Mouse (Mus musculus) ES-Bruce4 (cell line): Measurements from ENCODE around the gene Slc13a3. TPM values are rescaled to one million over a fixed set of nuclear protein-coding genes. Genes with fewer than 3 reads are reported as not detected.

ENCODE experiments used
- H3K27ac ChIP-seq: 2 replicates; pipeline ENCODE4 v1.5.1; 2012; ENCODE audit warnings: low read length, inconsistent platforms; ENCODE audit not compliant: insufficient read depth
- H3K27me3 ChIP-seq: 2 replicates; pipeline ENCODE4 v1.6.1; 2012; ENCODE audit warnings: mild to moderate bottlenecking, low read length, inconsistent platforms; ENCODE audit not compliant: control insufficient read depth, poor library complexity, insufficient read depth, severe bottlenecking
- H3K36me3 ChIP-seq: 2 replicates; pipeline ENCODE4 v1.6.1; 2012; ENCODE audit warnings: inconsistent platforms, mild to moderate bottlenecking, low read length, moderate library complexity; ENCODE audit not compliant: control insufficient read depth, poor library complexity, insufficient read depth, severe bottlenecking
- H3K4me1 ChIP-seq: one replicate; pipeline ENCODE4 v1.8.1; 2011; ENCODE audit warnings: low read length; ENCODE audit not compliant: control insufficient read depth, insufficient read depth
- H3K4me3 ChIP-seq: 2 replicates; pipeline ENCODE4 v1.5.1; 2011; ENCODE audit warnings: low read depth, mild to moderate bottlenecking, low read length
- H3K9ac ChIP-seq: 2 replicates; pipeline ENCODE4 v1.6.1; 2012; ENCODE audit warnings: low read depth, mild to moderate bottlenecking, inconsistent platforms; ENCODE audit not compliant: poor library complexity, severe bottlenecking
- H3K9me3 ChIP-seq: replicated peaks from 2 replicates; pipeline ENCODE4 v1.6.1; 2012; ENCODE audit warnings: mild to moderate bottlenecking, low read length, inconsistent platforms; ENCODE audit not compliant: control insufficient read depth, poor library complexity, insufficient read depth, severe bottlenecking
- CTCF ChIP-seq: IDR thresholded peaks from one replicate; pipeline ENCODE4 v1.8.1; 2011; ENCODE audit warnings: low read depth, low read length
- EP300 ChIP-seq: IDR thresholded peaks from 2 replicates; pipeline ENCODE4 v1.6.1; 2011; ENCODE audit warnings: low read depth, low read length; ENCODE audit not compliant: insufficient read depth
- POLR2A ChIP-seq: IDR thresholded peaks from one replicate; pipeline ENCODE4 v1.8.1; 2011; ENCODE audit warnings: low read length; ENCODE audit not compliant: insufficient read depth
- polyA plus RNA-seq: library from polyadenylated mRNA; stranded (reverse); fragments of >200 nt; gene quantifications from 2 replicates; pipeline ENCODE4 v1.2.4, GENCODE M21; 2011; ENCODE audit warnings: low read depth; ENCODE audit not compliant: missing spikeins, insufficient read depth, insufficient read length

Slc13a3 gene
- polyA plus RNA-seq, 1 experiment = not detected

- H3K4me3 ChIP-seq = no peak overlapping the region
- TF ChIP-seq POLR2A (no peak), EP300 (no peak), CTCF (no peak)
- H3K27me3 ChIP-seq = no peaks in the 10 kb centered on the region; the same call in 1 of the 2 replicates
- no peaks in the 10 kb centered on the region for H3K36me3 ChIP-seq
- H3K9ac ChIP-seq = no peak overlapping the region
- H3K9me3 ChIP-seq = no peaks in the 10 kb centered on the region
- H3K4me1 ChIP-seq = no peaks in the 10 kb centered on the region
- H3K27ac ChIP-seq = no peak overlapping the region
These were observed 28.2 kb downstream of the Slc13a3 start for GRCm38 (mm10) chr2:165444861-165445260.

- H3K9ac ChIP-seq = no peak overlapping the region
- no peaks in the 10 kb centered on the region for H3K36me3 ChIP-seq
- H3K27me3 ChIP-seq = no peaks in the 10 kb centered on the region; the same call in 1 of the 2 replicates
- H3K27ac ChIP-seq = no peak overlapping the region
- no peak overlapping the region for H3K4me3 ChIP-seq
- no peak for TF ChIP-seq CTCF
- no peaks in the 10 kb centered on the region for H3K9me3 ChIP-seq
- no peaks in the 10 kb centered on the region for H3K4me1 ChIP-seq
These were observed 30.0 kb downstream of the Slc13a3 start for GRCm38 (mm10) chr2:165442981-165443380.

- Histone ChIP-seq H3K27ac (no peak overlapping the region), H3K9me3 (no peaks in the 10 kb centered on the region), H3K9ac (no peak overlapping the region), H3K36me3 (no peaks in the 10 kb centered on the region), H3K27me3 (no peaks in the 10 kb centered on the region; the same call in 1 of the 2 replicates), H3K4me3 (no peak overlapping the region), H3K4me1 (no peaks in the 10 kb centered on the region)
- TF ChIP-seq EP300 = no peak
These were observed 31.4 kb downstream of the Slc13a3 start for GRCm38 (mm10) chr2:165441613-165442012.

- TF ChIP-seq EP300 (no peak), POLR2A (no peak), CTCF (no peak)
- Histone ChIP-seq H3K27me3 (no peaks in the 10 kb centered on the region), H3K36me3 (no peaks in the 10 kb centered on the region), H3K4me1 (no peaks in the 10 kb centered on the region), H3K9me3 (no peaks in the 10 kb centered on the region), H3K9ac (no peak overlapping the region), H3K27ac (no peak overlapping the region), H3K4me3 (no peak overlapping the region)
These were observed 33.4 kb downstream of the Slc13a3 start for GRCm38 (mm10) chr2:165439613-165440012.

GRCm38 (mm10) chr2:165438881-165439280, 34.1 kb downstream of the Slc13a3 start:
- no peaks in the 10 kb centered on the region for H3K36me3 ChIP-seq
- no peaks in the 10 kb centered on the region for H3K9me3 ChIP-seq
- no peak overlapping the region for H3K4me3 ChIP-seq
- H3K9ac ChIP-seq = no peak overlapping the region
- TF ChIP-seq POLR2A (no peak), CTCF (no peak), EP300 (no peak)
- no peaks in the 10 kb centered on the region for H3K27me3 ChIP-seq
- no peaks in the 10 kb centered on the region for H3K4me1 ChIP-seq
- H3K27ac ChIP-seq = no peak overlapping the region

GRCm38 (mm10) chr2:165428694-165429093, 44.3 kb downstream of the Slc13a3 start:
- Histone ChIP-seq H3K27ac (no peak overlapping the region), H3K9me3 (no peaks in the 10 kb centered on the region), H3K36me3 (no peaks in the 10 kb centered on the region), H3K27me3 (no peaks in the 10 kb centered on the region), H3K9ac (no peak overlapping the region), H3K4me3 (no peak overlapping the region), H3K4me1 (no peaks in the 10 kb centered on the region)
- TF ChIP-seq CTCF (no peak), EP300 (no peak), POLR2A (no peak)

GRCm38 (mm10) chr2:165420195-165420594, 52.8 kb downstream of the Slc13a3 start:
- no peak for TF ChIP-seq CTCF
- no peak for TF ChIP-seq POLR2A
- no peak for TF ChIP-seq EP300
- no peaks in the 10 kb centered on the region for H3K4me1 ChIP-seq

More at GRCm38 (mm10) chr2:165420195-165420594, 52.8 kb downstream of the Slc13a3 start:
- H3K9ac ChIP-seq = no peak overlapping the region
- H3K4me3 ChIP-seq = no peak overlapping the region
- no peaks in the 10 kb centered on the region for H3K36me3 ChIP-seq
- H3K27ac ChIP-seq = no peak overlapping the region
- H3K9me3 ChIP-seq = no peaks in the 10 kb centered on the region
- H3K27me3 ChIP-seq = no peaks in the 10 kb centered on the region
